Mouse (Mus musculus): ENCODE measurements around the gene Ttyh2. TPM values are rescaled to one million over a fixed set of nuclear protein-coding genes. Genes with fewer than 3 reads are reported as not detected.

Ttyh2 gene
- 7.1 and 7.4 TPM in 2 replicates for polyA plus RNA-seq (2014; fragmentation: Nextera tagmentation; extraction: Ambion mirVana)

- H3K4me3 ChIP-seq (ENCODE audit: low read depth, low read length), result peak within 1 kb of the TSS; percentile 69
- peak within 1 kb of the TSS; percentile 13; the same call in 1 of the 2 replicates for H3K27ac ChIP-seq (ENCODE audit: low read depth, low read length)
- peaks cover 27% of the 10 kb centered on the region for H3K36me3 ChIP-seq (ENCODE audit: control insufficient read depth, insufficient read depth, low read length)
- H3K27me3 ChIP-seq (replicated peaks; ENCODE audit: control insufficient read depth, insufficient read depth, low read length), result no peaks in the 10 kb centered on the region
- DNase-seq (ENCODE audit: low spot score) (peak; percentile 88), ATAC-seq (replicated peaks; ENCODE audit: low FRiP score) (peak; percentile 87)
- WGBS, result under 1% methylated on average over 38 of the region's 40 CpGs
- H3K4me2 ChIP-seq, result peak within 1 kb of the TSS; percentile 100
- peaks cover 34% of the 10 kb centered on the region for H3K4me1 ChIP-seq (replicated peaks; ENCODE audit: control insufficient read depth, insufficient read depth, low read length)
- H3K9me3 ChIP-seq (ENCODE audit: control insufficient read depth, low read length), result no peaks in the 10 kb centered on the region
- H3K9ac ChIP-seq (ENCODE audit: low read depth, low read length), result peak within 1 kb of the TSS; percentile 67
Measured at GRCm38 (mm10) chr11:114675341-114675825, at the start of gene Ttyh2. Ttyh2 (plus strand) TSS chr11:114675431.

GRCm38 (mm10) chr11:114626071-114626690, 49.0 kb upstream of the Ttyh2 start:
- no peaks in the 10 kb centered on the region for H3K4me1 ChIP-seq (replicated peaks; ENCODE audit: control insufficient read depth, insufficient read depth, low read length)
- H3K36me3 ChIP-seq (ENCODE audit: control insufficient read depth, insufficient read depth, low read length), result no peaks in the 10 kb centered on the region
- no peak overlapping the region for H3K4me3 ChIP-seq (ENCODE audit: low read depth, low read length)
- DNase-seq (ENCODE audit: low spot score) (no peak), ATAC-seq (replicated peaks; ENCODE audit: low FRiP score) (no peak)
- H3K27me3 ChIP-seq (replicated peaks; ENCODE audit: control insufficient read depth, insufficient read depth, low read length), result no peaks in the 10 kb centered on the region
- no peak overlapping the region for H3K9ac ChIP-seq (ENCODE audit: low read depth, low read length)
- no peak overlapping the region for H3K4me2 ChIP-seq
- no peak overlapping the region for H3K27ac ChIP-seq (ENCODE audit: low read depth, low read length)
- H3K9me3 ChIP-seq (ENCODE audit: control insufficient read depth, low read length), result peaks cover 3% of the 10 kb centered on the region; the same call in 1 of the 2 replicates
- WGBS, result 86% methylated on average over 13 of the region's 13 CpGs

GRCm38 (mm10) chr11:114627036-114627435, 48.2 kb upstream of the Ttyh2 start:
- DNase-seq (ENCODE audit: low spot score) (no peak), ATAC-seq (replicated peaks; ENCODE audit: low FRiP score) (no peak)
- Histone ChIP-seq H3K4me1 (replicated peaks; ENCODE audit: control insufficient read depth, insufficient read depth, low read length) (no peaks in the 10 kb centered on the region), H3K4me2 (no peak overlapping the region), H3K36me3 (ENCODE audit: control insufficient read depth, insufficient read depth, low read length) (no peaks in the 10 kb centered on the region), H3K4me3 (ENCODE audit: low read depth, low read length) (no peak overlapping the region), H3K27me3 (replicated peaks; ENCODE audit: control insufficient read depth, insufficient read depth, low read length) (0 out of 2 replicates have a peak, but pooled peaks cover 2% of the 10 kb centered on the region), H3K27ac (ENCODE audit: low read depth, low read length) (no peak overlapping the region), H3K9ac (ENCODE audit: low read depth, low read length) (no peak overlapping the region), H3K9me3 (ENCODE audit: control insufficient read depth, low read length) (peaks cover 3% of the 10 kb centered on the region; the same call in 1 of the 2 replicates)
- 48% methylated on average over 4 of the region's 6 CpGs for WGBS

- Histone ChIP-seq H3K4me1 (replicated peaks; ENCODE audit: control insufficient read depth, insufficient read depth, low read length) (no peaks in the 10 kb centered on the region), H3K4me2 (no peak overlapping the region), H3K27me3 (replicated peaks; ENCODE audit: control insufficient read depth, insufficient read depth, low read length) (0 out of 2 replicates have a peak, but pooled peaks cover 2% of the 10 kb centered on the region), H3K9me3 (ENCODE audit: control insufficient read depth, low read length) (peaks cover 3% of the 10 kb centered on the region; the same call in 1 of the 2 replicates), H3K9ac (ENCODE audit: low read depth, low read length) (no peak overlapping the region), H3K36me3 (ENCODE audit: control insufficient read depth, insufficient read depth, low read length) (no peaks in the 10 kb centered on the region), H3K27ac (ENCODE audit: low read depth, low read length) (no peak overlapping the region), H3K4me3 (ENCODE audit: low read depth, low read length) (no peak overlapping the region)
- DNase-seq (ENCODE audit: low spot score) (no peak), ATAC-seq (replicated peaks; ENCODE audit: low FRiP score) (no peak)
- WGBS, result 68% methylated on average over 12 of the region's 12 CpGs
Measured at GRCm38 (mm10) chr11:114628032-114628431, 47.2 kb upstream of the Ttyh2 start.

- Histone ChIP-seq H3K27me3 (replicated peaks; ENCODE audit: control insufficient read depth, insufficient read depth, low read length) (0 out of 2 replicates have a peak, but pooled peaks cover 7% of the 10 kb centered on the region), H3K9me3 (ENCODE audit: control insufficient read depth, low read length) (peaks cover 3% of the 10 kb centered on the region; the same call in 1 of the 2 replicates), H3K9ac (ENCODE audit: low read depth, low read length) (no peak overlapping the region), H3K4me2 (no peak overlapping the region), H3K4me1 (replicated peaks; ENCODE audit: control insufficient read depth, insufficient read depth, low read length) (no peaks in the 10 kb centered on the region), H3K36me3 (ENCODE audit: control insufficient read depth, insufficient read depth, low read length) (no peaks in the 10 kb centered on the region), H3K4me3 (ENCODE audit: low read depth, low read length) (no peak overlapping the region), H3K27ac (ENCODE audit: low read depth, low read length) (no peak overlapping the region)
- ATAC-seq (replicated peaks; ENCODE audit: low FRiP score), result no peak
- no peak for DNase-seq (ENCODE audit: low spot score)
- WGBS, result 71% methylated on average over 5 of the region's 5 CpGs
Measured at GRCm38 (mm10) chr11:114630044-114630443, 45.2 kb upstream of the Ttyh2 start.

- peaks cover 10% of the 10 kb centered on the region; the same call in 1 of the 2 replicates for H3K27me3 ChIP-seq (replicated peaks; ENCODE audit: control insufficient read depth, insufficient read depth, low read length)
- ATAC-seq (replicated peaks; ENCODE audit: low FRiP score) (no peak), DNase-seq (ENCODE audit: low spot score) (no peak)
- no peak overlapping the region for H3K4me2 ChIP-seq
- H3K27ac ChIP-seq (ENCODE audit: low read depth, low read length), result no peak overlapping the region
- no peaks in the 10 kb centered on the region for H3K4me1 ChIP-seq (replicated peaks; ENCODE audit: control insufficient read depth, insufficient read depth, low read length)
- H3K4me3 ChIP-seq (ENCODE audit: low read depth, low read length), result no peak overlapping the region
- H3K9ac ChIP-seq (ENCODE audit: low read depth, low read length), result no peak overlapping the region
- peaks cover 3% of the 10 kb centered on the region; the same call in 1 of the 2 replicates for H3K9me3 ChIP-seq (ENCODE audit: control insufficient read depth, low read length)
- 73% methylated on average over 8 of the region's 8 CpGs for WGBS
- H3K36me3 ChIP-seq (ENCODE audit: control insufficient read depth, insufficient read depth, low read length), result no peaks in the 10 kb centered on the region
Measured at GRCm38 (mm10) chr11:114632266-114632665, 43.0 kb upstream of the Ttyh2 start.

- Histone ChIP-seq H3K27ac (ENCODE audit: low read depth, low read length) (no peak overlapping the region), H3K4me3 (ENCODE audit: low read depth, low read length) (no peak overlapping the region), H3K9ac (ENCODE audit: low read depth, low read length) (no peak overlapping the region), H3K36me3 (ENCODE audit: control insufficient read depth, insufficient read depth, low read length) (no peaks in the 10 kb centered on the region), H3K4me1 (replicated peaks; ENCODE audit: control insufficient read depth, insufficient read depth, low read length) (peaks cover 3% of the 10 kb centered on the region; the same call in 1 of the 2 replicates), H3K27me3 (replicated peaks; ENCODE audit: control insufficient read depth, insufficient read depth, low read length) (peaks cover 22% of the 10 kb centered on the region), H3K4me2 (no peak overlapping the region), H3K9me3 (ENCODE audit: control insufficient read depth, low read length) (no peaks in the 10 kb centered on the region)
- ATAC-seq (replicated peaks; ENCODE audit: low FRiP score), result peak; percentile 51; the same call in 1 of the 2 replicates
- peak; percentile 80 for DNase-seq (ENCODE audit: low spot score)
- WGBS, result under 1% methylated on average over 6 of the region's 6 CpGs
Measured at GRCm38 (mm10) chr11:114636292-114636691, 38.9 kb upstream of the Ttyh2 start.

- H3K27me3 ChIP-seq (replicated peaks; ENCODE audit: control insufficient read depth, insufficient read depth, low read length), result peaks cover 19% of the 10 kb centered on the region
- no peaks in the 10 kb centered on the region for H3K9me3 ChIP-seq (ENCODE audit: control insufficient read depth, low read length)
- H3K36me3 ChIP-seq (ENCODE audit: control insufficient read depth, insufficient read depth, low read length), result no peaks in the 10 kb centered on the region
- no peak overlapping the region for H3K9ac ChIP-seq (ENCODE audit: low read depth, low read length)
- peaks cover 3% of the 10 kb centered on the region; the same call in 1 of the 2 replicates for H3K4me1 ChIP-seq (replicated peaks; ENCODE audit: control insufficient read depth, insufficient read depth, low read length)
- ATAC-seq (replicated peaks; ENCODE audit: low FRiP score) (no peak), DNase-seq (ENCODE audit: low spot score) (no peak)
- WGBS, result 51% methylated on average over 35 of the region's 35 CpGs
- no peak overlapping the region for H3K4me2 ChIP-seq
- no peak overlapping the region for H3K27ac ChIP-seq (ENCODE audit: low read depth, low read length)
- no peak overlapping the region for H3K4me3 ChIP-seq (ENCODE audit: low read depth, low read length)
Measured at GRCm38 (mm10) chr11:114636727-114637505, 38.3 kb upstream of the Ttyh2 start.

All from liver, embryonic 11.5 days (tissue).